Mouse (Mus musculus) lung, embryonic 16.5 days (tissue): ENCODE measurements around the gene Olfr1378. TPM values are rescaled to one million over a fixed set of nuclear protein-coding genes. Genes with fewer than 3 reads are reported as not detected.

ENCODE experiments used
- polyA plus RNA-seq: library from polyadenylated mRNA; unstranded; fragments of >200 nt; fragmentation: Nextera tagmentation; extraction: Ambion mirVana; gene quantifications from 2 replicates; pipeline ENCODE4 v1.2.1, GENCODE M21; 2015

Olfr1378 gene
- polyA plus RNA-seq, 1 experiment from 2014 or later = not detected

Other genes with a start within 250 kb of the Olfr1378 start
- 19.3 and 24.7 TPM in 2 replicates for gene Zfp354c, start 138.8 kb upstream of the Olfr1378 start, polyA plus RNA-seq
- gene Zfp879, start 125.0 kb upstream of the Olfr1378 start, polyA plus RNA-seq = 0.45 and 0.63 TPM in 2 replicates
- not detected in 2 replicates for gene Grm6, start 115.8 kb upstream of the Olfr1378 start, polyA plus RNA-seq
- gene Zfp454, start 78.9 kb upstream of the Olfr1378 start, polyA plus RNA-seq = 7.3 and 8.3 TPM in 2 replicates
- gene Zfp2, start 50.4 kb upstream of the Olfr1378 start, polyA plus RNA-seq = 11.1 and 11.4 TPM in 2 replicates
- gene Zfp354b, start 34.9 kb upstream of the Olfr1378 start, polyA plus RNA-seq = 1.9 and 2.0 TPM in 2 replicates
- not detected in 2 replicates for gene 4933414I15Rik, start 22.8 kb upstream of the Olfr1378 start, polyA plus RNA-seq
- not detected in 2 replicates for gene Prop1, start 12.8 kb upstream of the Olfr1378 start, polyA plus RNA-seq
- gene Olfr1377, start 15.4 kb downstream of the Olfr1378 start, polyA plus RNA-seq = not detected in 2 replicates
- gene Olfr51, start 37.1 kb downstream of the Olfr1378 start, polyA plus RNA-seq = not detected in 2 replicates
- not detected in 2 replicates for gene Olfr54, start 47.7 kb downstream of the Olfr1378 start, polyA plus RNA-seq
- not detected in 2 replicates for gene Olfr1375, start 81.6 kb downstream of the Olfr1378 start, polyA plus RNA-seq
- 8.7 and 9.5 TPM in 2 replicates for gene Zfp354a, start 92.7 kb downstream of the Olfr1378 start, polyA plus RNA-seq